Comparison of ENCODE assay signal across 17 mouse cellular contexts in genomic region chr12:110497013-110497412, GRCm38 (mm10). TPM values are rescaled to one million over a fixed set of nuclear protein-coding genes. Genes with fewer than 3 reads are reported as not detected.
A peak's percentile ranks its signal among the peaks of the same experiment; 100 is the strongest.
DNase-seq lines count a peak whose midpoint lies in the region; ATAC-seq and TF ChIP-seq lines count a peak whose summit lies in the region.
"Had no signal": no experiment of that assay in that cellular context is flagged by ENCODE, and none has a peak within 500 bp of the region (broad histone marks: within the 10 kb centered on the region; RNA-seq: fewer than 3 reads in every experiment).

No protein-coding gene starts in this region.

- H3K9me3 ChIP-seq in kidney, embryonic 15.5 days (replicated peaks) = no peaks in the 10 kb centered on the region
- no peaks in the 10 kb centered on the region for H3K9me3 ChIP-seq in CH12.LX (replicated peaks; ENCODE audit: low read length)
- no peaks in the 10 kb centered on the region for H3K9me3 ChIP-seq in intestine, postnatal 0 days (ENCODE audit: control insufficient read depth)
- H3K9me3 ChIP-seq: limb, embryonic 12.5 days; liver, embryonic 15.5 days; neural tube, embryonic 12.5 days had no signal

- H3K4me1 ChIP-seq in kidney, embryonic 15.5 days = peaks cover 50% of the 10 kb centered on the region
- H3K4me1 ChIP-seq in CH12.LX (ENCODE audit: control insufficient read depth in 1 of 2, insufficient read depth in 2 of 2) = peaks cover 10 to 64% of the 10 kb centered on the region in 2 experiments
- H3K4me1 ChIP-seq in intestine, postnatal 0 days (replicated peaks; ENCODE audit: control insufficient read depth, insufficient read depth, low read length) = peaks cover 31% of the 10 kb centered on the region

- no peak for TF ChIP-seq POLR2A in CH12.LX (IDR thresholded peaks at IDR 0.05; ENCODE audit: low read depth, low read length)

- H3K9ac ChIP-seq in kidney, embryonic 15.5 days = no peak overlapping the region
- H3K9ac ChIP-seq in CH12.LX (ENCODE audit: insufficient read depth, low read depth) = 0 out of 2 replicates have a peak overlapping the region, but pooled peaks have one; percentile 70
- H3K9ac ChIP-seq in intestine, postnatal 0 days (ENCODE audit: low read depth, low read length) = no peak overlapping the region
- H3K9ac ChIP-seq: limb, embryonic 12.5 days; liver, embryonic 15.5 days; neural tube, embryonic 12.5 days had no signal

- no peaks in the 10 kb centered on the region for H3K27me3 ChIP-seq in kidney, embryonic 15.5 days
- no peaks in the 10 kb centered on the region for H3K27me3 ChIP-seq in CH12.LX (replicated peaks)
- no peaks in the 10 kb centered on the region for H3K27me3 ChIP-seq in intestine, postnatal 0 days (replicated peaks; ENCODE audit: control insufficient read depth, insufficient read depth, low read length)
- H3K27me3 ChIP-seq: limb, embryonic 12.5 days; liver, embryonic 15.5 days; neural tube, embryonic 12.5 days; Patski had no signal

- H3K79me2 ChIP-seq in CH12.LX (replicated peaks; ENCODE audit: control insufficient read depth, extremely low read depth, insufficient read depth, poor library complexity, severe bottlenecking) = peaks cover 81% of the 10 kb centered on the region

- 39% methylated on average over 3 of the region's 3 CpGs for WGBS in kidney, embryonic 15.5 days
- WGBS in intestine, postnatal 0 days = 15% methylated on average over 3 of the region's 3 CpGs

- dilution Hi-C loops in CH12.LX (cut with MboI; ENCODE audit: extremely low pct_ligation_motif_present, extremely low pct_unique_long_range_greater_than_20kb, low sequenced_read_pairs) = no loop called here

- in situ Hi-C loops in CH12.LX (cut with MboI; ENCODE audit: low pct_ligation_motif_present, low pct_unique_long_range_greater_than_20kb, low sequenced_read_pairs) = no loop called here

- no peak overlapping the region for H3K4me2 ChIP-seq in kidney, embryonic 15.5 days
- H3K4me2 ChIP-seq in CH12.LX (ENCODE audit: insufficient read depth, low read depth, poor library complexity, severe bottlenecking) = peak overlapping the region; percentile 92
- peak overlapping the region; percentile 58 for H3K4me2 ChIP-seq in intestine, postnatal 0 days (replicated peaks; ENCODE audit: low read depth)
- H3K4me2 ChIP-seq: limb, embryonic 12.5 days; neural tube, embryonic 12.5 days had no signal

- no peak for TF ChIP-seq EP300 in CH12.LX (IDR thresholded peaks at IDR 0.05; ENCODE audit: low read length)

- intact Hi-C loops in gastrocnemius, adult 2 months (cut with DNase I) = no loop called here

- DNase-seq in gastrocnemius, adult 2 months = no peak
- no peak for DNase-seq in gastrocnemius, postnatal 4 days (ENCODE audit: low spot score in 2 of 2)
- DNase-seq in kidney, adult 11 months = peak; percentile 36
- no peak for DNase-seq in CH12.LX (ENCODE audit: extremely low read depth)
- no peak for DNase-seq in right cerebral cortex, postnatal 25 days
- DNase-seq in ovary, postnatal 36 days (ENCODE audit: low spot score) = no peak
- DNase-seq: cerebellum, postnatal 14 days; gastrocnemius, postnatal 14 days; thymus, postnatal 25 days had no signal

- ATAC-seq in kidney, embryonic 15.5 days (replicated peaks; ENCODE audit: low FRiP score) = no peak
- ATAC-seq in intestine, postnatal 0 days = no peak
- ATAC-seq: forebrain, embryonic 16.5 days; hindbrain, embryonic 16.5 days; Patski had no signal

- TF ChIP-seq CTCF in gastrocnemius, adult 2 months (IDR thresholded peaks at IDR 0.05) = no peak
- no peak for TF ChIP-seq CTCF in CH12.LX (conservative IDR thresholded peaks at IDR 0.05 in 1 of 2, IDR thresholded peaks at IDR 0.05 in 1 of 2; ENCODE audit: low read depth in 2 of 2, low read length in 2 of 2)
- TF ChIP-seq CTCF in intestine, postnatal 0 days (IDR thresholded peaks at IDR 0.05; ENCODE audit: low read depth) = no peak

- H3K27ac ChIP-seq in gastrocnemius, adult 2 months = peak overlapping the region; percentile 82
- H3K27ac ChIP-seq in kidney, embryonic 15.5 days = no peak overlapping the region
- H3K27ac ChIP-seq in CH12.LX (ENCODE audit: insufficient read depth, low read depth) = no peak overlapping the region
- peak overlapping the region; percentile 86 for H3K27ac ChIP-seq in intestine, postnatal 0 days (ENCODE audit: low read depth, low read length)
- H3K27ac ChIP-seq: limb, embryonic 12.5 days; neural tube, embryonic 12.5 days had no signal

- TF ChIP-seq RAD21 in CH12.LX (IDR thresholded peaks at IDR 0.05; ENCODE audit: low read depth, low read length) = no peak

- no peak overlapping the region; the same call in 1 of the 2 replicates for H3K4me3 ChIP-seq in gastrocnemius, adult 2 months
- H3K4me3 ChIP-seq in kidney, embryonic 15.5 days (replicated peaks) = no peak overlapping the region
- no peak overlapping the region for H3K4me3 ChIP-seq in CH12.LX (replicated peaks in 1 of 3; ENCODE audit: low read depth in 2 of 3, low read length in 2 of 3, poor library complexity in 1 of 3)
- H3K4me3 ChIP-seq in intestine, postnatal 0 days (ENCODE audit: low read depth, low read length) = no peak overlapping the region
- H3K4me3 ChIP-seq: limb, embryonic 12.5 days; liver, embryonic 15.5 days; neural tube, embryonic 12.5 days had no signal

- H3K36me3 ChIP-seq in kidney, embryonic 15.5 days = no peaks in the 10 kb centered on the region
- peaks cover 0 to 36% of the 10 kb centered on the region in 2 experiments for H3K36me3 ChIP-seq in CH12.LX (replicated peaks in 1 of 2; ENCODE audit: control insufficient read depth in 1 of 2, insufficient read depth in 1 of 2, low read length in 1 of 2)
- peaks cover 3% of the 10 kb centered on the region; the same call in 1 of the 2 replicates for H3K36me3 ChIP-seq in intestine, postnatal 0 days (ENCODE audit: control insufficient read depth, insufficient read depth)
- H3K36me3 ChIP-seq: limb, embryonic 12.5 days; neural tube, embryonic 12.5 days had no signal

TF ChIP-seq in CH12.LX, 34 proteins besides CTCF, POLR2A, EP300 and RAD21:
- no peak for TF ChIP-seq ZC3H11A (IDR thresholded peaks at IDR 0.05; ENCODE audit: low read depth, low read length)
- TF ChIP-seq CHD2 (IDR thresholded peaks at IDR 0.05; ENCODE audit: low read length) = no peak
- TF ChIP-seq USF2 (conservative IDR thresholded peaks at IDR 0.05; ENCODE audit: low read depth, low read length) = no peak
- no peak for TF ChIP-seq KAT2A (IDR thresholded peaks at IDR 0.05; ENCODE audit: insufficient replicate concordance, low read length)
- TF ChIP-seq ETS1 (conservative IDR thresholded peaks at IDR 0.05; ENCODE audit: low read depth, low read length) = no peak
- no peak for TF ChIP-seq GABPA (IDR thresholded peaks at IDR 0.05; ENCODE audit: insufficient replicate concordance, low read depth, low read length)
- no peak for TF ChIP-seq IRF4 (IDR thresholded peaks at IDR 0.05; ENCODE audit: low read depth, low read length)
- TF ChIP-seq E2F4 (IDR thresholded peaks at IDR 0.05; ENCODE audit: insufficient replicate concordance, low read depth, low read length) = no peak
- no peak for TF ChIP-seq SMC3 (IDR thresholded peaks at IDR 0.05; ENCODE audit: low read depth, low read length)
- TF ChIP-seq POLR2AphosphoS2 (IDR thresholded peaks at IDR 0.05; ENCODE audit: low read depth, low read length) = no peak

RNA-seq across cellular contexts. Expression of gene Ppp2r5c, which starts 50.1 kb away (rescaled TPM):
- 10 to 100 TPM; 57.9 to 80.9 TPM for total RNA-seq in gastrocnemius, adult 2 months (2021)
- total RNA-seq in gastrocnemius, postnatal 4 days (2021) = 10 to 100 TPM; 87.5 to 88.8 TPM
- polyA plus RNA-seq in kidney, embryonic 15.5 days (2015; fragmentation: Nextera tagmentation; extraction: Ambion mirVana) = 141 and 143 TPM in 2 replicates
- total RNA-seq in CH12.LX (2012; rRNA removed) (67.2 and 71.6 TPM in 2 replicates), CH12.LX (2014; rRNA removed) (111 and 122 TPM in 2 replicates)
- polyA plus RNA-seq in CH12.LX (2012; ENCODE audit: insufficient read length, low read depth) = 78.5 and 97.7 TPM in 2 replicates
- 138 and 143 TPM in 2 replicates for polyA plus RNA-seq in intestine, postnatal 0 days (2015; fragmentation: Nextera tagmentation; extraction: Ambion mirVana)

Comparison
In these comparisons a context has a peak if more than half of its experiments do, and no peak if none do; other contexts are left out.
1. H3K27ac ChIP-seq: peak in gastrocnemius, adult 2 months (single experiment) and intestine, postnatal 0 days (single experiment); none in kidney, embryonic 15.5 days (single experiment) and CH12.LX (single experiment).